Mouse (Mus musculus): Measurements from ENCODE around the gene March11. TPM values are rescaled to one million over a fixed set of nuclear protein-coding genes. Genes with fewer than 3 reads are reported as not detected.

The March11 gene
- total and polyA plus RNA-seq, 3 experiments = 0.05 TPM; not detected in 2

DNA sequence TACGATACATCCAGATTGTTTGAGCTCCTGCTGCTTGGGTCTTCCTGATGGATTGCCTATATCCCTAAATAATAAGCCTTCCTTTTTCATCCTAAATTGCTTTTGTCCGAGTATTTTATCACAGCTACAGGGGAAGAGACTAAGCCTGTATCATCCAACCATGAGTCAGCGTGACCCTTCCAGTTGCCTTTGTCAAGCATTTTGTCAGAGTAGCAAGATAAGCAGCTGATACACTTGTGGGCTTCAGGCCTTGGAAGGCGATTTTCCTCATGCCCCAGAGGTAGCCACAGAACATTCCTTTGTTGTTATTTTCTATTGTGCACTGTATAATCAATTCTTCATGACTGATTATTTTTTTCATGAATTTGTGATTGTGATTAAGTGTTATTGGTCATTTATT, 14.0 kb downstream of the March11 start:
- no peak for DNase-seq (ENCODE audit: low spot score)
- no peak overlapping the region for H3K4me3 ChIP-seq (ENCODE audit: low read depth, low read length)
- no peaks in the 10 kb centered on the region for H3K27me3 ChIP-seq (ENCODE audit: insufficient read depth, low read length)
- TF ChIP-seq GATA2 (IDR thresholded peaks at IDR 0.05; ENCODE audit: borderline replicate concordance, low read depth, low read length) = no peak
- TF ChIP-seq CTCF (IDR thresholded peaks at IDR 0.05; ENCODE audit: low read depth, low read length) = no peak
- no peak for TF ChIP-seq GATA1 (IDR thresholded peaks at IDR 0.05; ENCODE audit: borderline replicate concordance, low read length)
- no peak for TF ChIP-seq POLR2AphosphoS5 (IDR thresholded peaks at IDR 0.05; ENCODE audit: insufficient replicate concordance, low read depth, low read length)
- TF ChIP-seq TAL1 (conservative IDR thresholded peaks at IDR 0.05; ENCODE audit: low read depth, low read length) = no peak
- H3K9me3 ChIP-seq (replicated peaks) = no peaks in the 10 kb centered on the region
- H3K36me3 ChIP-seq (replicated peaks) = no peaks in the 10 kb centered on the region
- H3K4me1 ChIP-seq (ENCODE audit: insufficient read depth, low read depth, low read length) = no peaks in the 10 kb centered on the region
- ATAC-seq (ENCODE audit: extremely low read depth, insufficient number of reproducible peaks, low FRiP score, poor library complexity, severe bottlenecking) = no peak

- DNase-seq (ENCODE audit: low spot score) (no peak), ATAC-seq (ENCODE audit: extremely low read depth, insufficient number of reproducible peaks, low FRiP score, poor library complexity, severe bottlenecking) (no peak)
- TF ChIP-seq GATA2 (IDR thresholded peaks at IDR 0.05; ENCODE audit: borderline replicate concordance, low read depth, low read length) (no peak), CTCF (IDR thresholded peaks at IDR 0.05; ENCODE audit: low read depth, low read length) (no peak), TAL1 (conservative IDR thresholded peaks at IDR 0.05; ENCODE audit: low read depth, low read length) (no peak), POLR2AphosphoS5 (IDR thresholded peaks at IDR 0.05; ENCODE audit: insufficient replicate concordance, low read depth, low read length) (no peak), GATA1 (IDR thresholded peaks at IDR 0.05; ENCODE audit: borderline replicate concordance, low read length) (no peak)
- Histone ChIP-seq H3K4me1 (ENCODE audit: insufficient read depth, low read depth, low read length) (no peaks in the 10 kb centered on the region), H3K36me3 (replicated peaks) (no peaks in the 10 kb centered on the region), H3K4me3 (ENCODE audit: low read depth, low read length) (no peak overlapping the region), H3K9me3 (replicated peaks) (no peaks in the 10 kb centered on the region), H3K27me3 (ENCODE audit: insufficient read depth, low read length) (no peaks in the 10 kb centered on the region)
Measured at GRCm38 (mm10) chr15:26327157-26327556, 18.3 kb downstream of the March11 start.

- no peak for TF ChIP-seq CTCF (IDR thresholded peaks at IDR 0.05; ENCODE audit: low read depth, low read length)
- no peak for TF ChIP-seq GATA1 (IDR thresholded peaks at IDR 0.05; ENCODE audit: borderline replicate concordance, low read length)
- no peak for TF ChIP-seq TAL1 (conservative IDR thresholded peaks at IDR 0.05; ENCODE audit: low read depth, low read length)
- no peak for TF ChIP-seq GATA2 (IDR thresholded peaks at IDR 0.05; ENCODE audit: borderline replicate concordance, low read depth, low read length)
- TF ChIP-seq POLR2AphosphoS5 (IDR thresholded peaks at IDR 0.05; ENCODE audit: insufficient replicate concordance, low read depth, low read length) = no peak
- Histone ChIP-seq H3K36me3 (replicated peaks) (no peaks in the 10 kb centered on the region), H3K9me3 (replicated peaks) (no peaks in the 10 kb centered on the region), H3K4me3 (ENCODE audit: low read depth, low read length) (no peak overlapping the region), H3K27me3 (ENCODE audit: insufficient read depth, low read length) (no peaks in the 10 kb centered on the region), H3K4me1 (ENCODE audit: insufficient read depth, low read depth, low read length) (no peaks in the 10 kb centered on the region)
- no peak for DNase-seq (ENCODE audit: low spot score)
- no peak for ATAC-seq (ENCODE audit: extremely low read depth, insufficient number of reproducible peaks, low FRiP score, poor library complexity, severe bottlenecking)
Measured at GRCm38 (mm10) chr15:26335791-26336190, 26.9 kb downstream of the March11 start.

DNA sequence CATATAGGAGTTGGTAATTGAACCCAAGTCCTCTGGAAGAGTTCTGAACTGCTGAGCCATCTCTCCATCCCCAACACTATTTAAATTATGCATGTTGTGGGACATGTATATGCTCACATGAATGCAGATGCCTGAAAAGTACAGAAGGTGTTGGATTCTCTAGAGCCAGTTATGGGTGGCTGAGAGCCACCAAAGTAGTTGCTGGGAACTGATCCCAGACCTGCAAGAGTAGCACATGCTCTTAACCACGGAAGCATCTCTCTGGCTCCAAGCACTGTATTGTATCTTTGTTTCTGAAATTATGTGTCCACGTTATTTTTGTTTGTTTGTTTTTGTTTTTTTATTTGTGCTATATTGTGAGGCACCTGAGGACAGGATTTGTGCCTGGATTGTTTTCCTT, 28.9 kb downstream of the March11 start:
- no peaks in the 10 kb centered on the region for H3K4me1 ChIP-seq (ENCODE audit: insufficient read depth, low read depth, low read length)
- no peaks in the 10 kb centered on the region for H3K9me3 ChIP-seq (replicated peaks)
- DNase-seq (ENCODE audit: low spot score) (no peak), ATAC-seq (ENCODE audit: extremely low read depth, insufficient number of reproducible peaks, low FRiP score, poor library complexity, severe bottlenecking) (no peak)
- TF ChIP-seq GATA2 (IDR thresholded peaks at IDR 0.05; ENCODE audit: borderline replicate concordance, low read depth, low read length) (no peak), POLR2AphosphoS5 (IDR thresholded peaks at IDR 0.05; ENCODE audit: insufficient replicate concordance, low read depth, low read length) (no peak), CTCF (IDR thresholded peaks at IDR 0.05; ENCODE audit: low read depth, low read length) (no peak), TAL1 (conservative IDR thresholded peaks at IDR 0.05; ENCODE audit: low read depth, low read length) (no peak), GATA1 (IDR thresholded peaks at IDR 0.05; ENCODE audit: borderline replicate concordance, low read length) (no peak)
- H3K4me3 ChIP-seq (ENCODE audit: low read depth, low read length) = no peak overlapping the region
- no peaks in the 10 kb centered on the region for H3K36me3 ChIP-seq (replicated peaks)
- H3K27me3 ChIP-seq (ENCODE audit: insufficient read depth, low read length) = no peaks in the 10 kb centered on the region

- DNase-seq (ENCODE audit: low spot score) (no peak), ATAC-seq (ENCODE audit: extremely low read depth, insufficient number of reproducible peaks, low FRiP score, poor library complexity, severe bottlenecking) (no peak)
- Histone ChIP-seq H3K4me3 (ENCODE audit: low read depth, low read length) (no peak overlapping the region), H3K4me1 (ENCODE audit: insufficient read depth, low read depth, low read length) (no peaks in the 10 kb centered on the region), H3K9me3 (replicated peaks) (no peaks in the 10 kb centered on the region), H3K36me3 (replicated peaks) (no peaks in the 10 kb centered on the region), H3K27me3 (ENCODE audit: insufficient read depth, low read length) (no peaks in the 10 kb centered on the region)
- TF ChIP-seq TAL1 (conservative IDR thresholded peaks at IDR 0.05; ENCODE audit: low read depth, low read length) (no peak), CTCF (IDR thresholded peaks at IDR 0.05; ENCODE audit: low read depth, low read length) (no peak), POLR2AphosphoS5 (IDR thresholded peaks at IDR 0.05; ENCODE audit: insufficient replicate concordance, low read depth, low read length) (no peak), GATA1 (IDR thresholded peaks at IDR 0.05; ENCODE audit: borderline replicate concordance, low read length) (no peak), GATA2 (IDR thresholded peaks at IDR 0.05; ENCODE audit: borderline replicate concordance, low read depth, low read length) (no peak)
Measured at GRCm38 (mm10) chr15:26338343-26338742, 29.5 kb downstream of the March11 start.

GRCm38 (mm10) chr15:26340490-26340889, 31.6 kb downstream of the March11 start:
- H3K9me3 ChIP-seq (replicated peaks) = no peaks in the 10 kb centered on the region
- TF ChIP-seq POLR2AphosphoS5 (IDR thresholded peaks at IDR 0.05; ENCODE audit: insufficient replicate concordance, low read depth, low read length) = no peak
- no peak for TF ChIP-seq GATA1 (IDR thresholded peaks at IDR 0.05; ENCODE audit: borderline replicate concordance, low read length)
- TF ChIP-seq GATA2 (IDR thresholded peaks at IDR 0.05; ENCODE audit: borderline replicate concordance, low read depth, low read length) = no peak
- TF ChIP-seq TAL1 (conservative IDR thresholded peaks at IDR 0.05; ENCODE audit: low read depth, low read length) = no peak
- no peak for TF ChIP-seq CTCF (IDR thresholded peaks at IDR 0.05; ENCODE audit: low read depth, low read length)
- H3K36me3 ChIP-seq (replicated peaks) = no peaks in the 10 kb centered on the region

More at GRCm38 (mm10) chr15:26340490-26340889, 31.6 kb downstream of the March11 start:
- H3K4me1 ChIP-seq (ENCODE audit: insufficient read depth, low read depth, low read length) = no peaks in the 10 kb centered on the region
- ATAC-seq (ENCODE audit: extremely low read depth, insufficient number of reproducible peaks, low FRiP score, poor library complexity, severe bottlenecking) (no peak), DNase-seq (ENCODE audit: low spot score) (no peak)
- H3K4me3 ChIP-seq (ENCODE audit: low read depth, low read length) = no peak overlapping the region
- H3K27me3 ChIP-seq (ENCODE audit: insufficient read depth, low read length) = no peaks in the 10 kb centered on the region
